Mouse (Mus musculus) c-Kit-positive CD71-negative TER-119-negative erythroid progenitor cells, embryonic 14.5 days (primary cell): Measurements from ENCODE around the gene Ankrd12.

Source experiments
- DNase-seq: peaks from one replicate; pipeline ENCODE4 v3.0.0-alpha.2; 2013; ENCODE audit warnings: low read depth

Gene Ankrd12

DNA sequence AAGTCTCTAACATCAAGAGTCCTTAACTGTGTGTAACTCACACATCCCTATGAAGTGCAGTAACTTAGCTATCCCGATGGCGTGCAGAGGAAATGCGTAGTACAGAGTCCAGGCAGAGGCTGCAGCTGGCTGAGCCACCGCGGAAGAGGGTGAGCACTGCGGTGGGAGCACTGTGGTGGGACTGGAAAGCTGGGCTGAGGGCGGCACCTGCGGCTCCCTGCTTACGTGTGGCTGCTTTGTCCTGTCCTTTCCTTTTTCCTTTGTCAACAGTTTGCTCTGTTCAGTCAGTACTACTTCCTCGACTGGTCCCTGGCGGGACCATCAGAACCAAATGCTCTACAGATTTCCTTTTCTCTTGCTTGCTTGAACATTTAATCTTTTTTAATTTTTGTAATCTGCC is 109.1 kb downstream of the Ankrd12 start:
- DNase-seq, result no peak

- DNase-seq, result no peak
Measured at GRCm38 (mm10) chr17:65962263-65962662, 114.6 kb downstream of the Ankrd12 start.

GRCm38 (mm10) chr17:65961606-65962136 is 115.2 kb downstream of the Ankrd12 start:
- DNase-seq, result peak; percentile 26

DNA sequence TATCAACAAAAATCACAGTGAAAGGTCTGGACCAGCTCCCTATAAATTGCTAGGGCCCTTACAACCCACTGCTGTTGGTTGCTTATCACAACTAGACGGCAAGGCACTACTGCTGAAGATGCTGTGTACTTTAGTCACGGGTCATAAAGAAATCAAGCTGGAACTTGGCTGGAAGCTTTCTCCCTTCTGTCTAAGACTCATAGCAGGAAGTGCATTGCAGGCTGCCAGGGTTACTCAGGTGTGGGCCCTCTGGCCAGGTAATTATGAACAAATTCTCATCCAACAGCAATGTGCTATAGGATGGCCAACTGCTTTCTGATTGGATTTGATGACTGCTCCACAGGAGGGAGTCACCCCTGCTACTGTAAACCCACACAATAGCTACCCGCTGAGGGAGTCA is 117.9 kb downstream of the Ankrd12 start:
- no peak for DNase-seq

DNA sequence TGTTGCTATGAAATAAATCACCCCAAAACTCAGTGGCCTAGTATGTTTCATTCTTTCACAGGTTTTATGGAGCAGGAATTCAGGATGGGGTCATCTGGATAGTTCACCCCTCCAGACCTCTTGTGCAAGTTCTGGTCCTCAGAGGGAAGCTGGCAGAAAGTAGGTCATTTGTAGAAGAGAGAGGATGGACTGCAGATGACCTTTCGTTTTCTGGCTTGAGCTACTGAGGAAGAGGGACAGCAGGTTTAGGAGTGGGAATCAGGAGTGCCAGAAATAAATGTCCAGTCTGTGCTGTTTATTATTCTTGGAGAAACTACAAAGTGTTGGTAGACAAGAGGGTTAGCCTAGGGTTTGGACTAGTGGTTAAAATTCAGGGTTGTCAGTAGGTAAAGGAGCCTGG is 118.5 kb downstream of the Ankrd12 start:
- DNase-seq, result no peak

DNA sequence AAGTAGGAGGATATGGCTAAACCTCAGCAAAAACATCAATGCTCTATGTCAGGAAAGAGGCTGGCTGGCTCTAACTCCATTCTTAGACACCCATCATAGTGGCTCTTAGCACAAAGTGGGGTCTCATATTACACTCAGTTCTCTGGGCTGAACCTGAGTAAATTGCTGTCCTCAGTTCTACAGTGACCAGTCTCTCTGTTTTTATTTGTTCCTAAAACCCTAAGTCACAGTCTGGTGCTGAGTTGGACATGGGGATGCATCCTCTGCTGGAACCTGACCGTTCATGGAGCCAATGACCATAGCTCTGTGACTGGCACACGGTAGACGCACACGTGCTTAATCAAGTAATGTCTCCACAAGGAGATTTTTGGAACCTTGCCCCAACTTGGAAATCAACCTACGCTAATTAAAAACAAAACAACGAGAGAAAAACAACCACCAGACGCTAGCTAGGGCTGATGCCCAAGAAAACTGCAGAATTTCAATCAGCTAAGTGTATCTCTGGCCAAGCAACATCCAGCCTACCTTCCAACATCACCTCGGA is 119.0 kb downstream of the Ankrd12 start:
- no peak for DNase-seq

- DNase-seq, result no peak
Measured at GRCm38 (mm10) chr17:65956993-65957781, 119.7 kb downstream of the Ankrd12 start.

DNA sequence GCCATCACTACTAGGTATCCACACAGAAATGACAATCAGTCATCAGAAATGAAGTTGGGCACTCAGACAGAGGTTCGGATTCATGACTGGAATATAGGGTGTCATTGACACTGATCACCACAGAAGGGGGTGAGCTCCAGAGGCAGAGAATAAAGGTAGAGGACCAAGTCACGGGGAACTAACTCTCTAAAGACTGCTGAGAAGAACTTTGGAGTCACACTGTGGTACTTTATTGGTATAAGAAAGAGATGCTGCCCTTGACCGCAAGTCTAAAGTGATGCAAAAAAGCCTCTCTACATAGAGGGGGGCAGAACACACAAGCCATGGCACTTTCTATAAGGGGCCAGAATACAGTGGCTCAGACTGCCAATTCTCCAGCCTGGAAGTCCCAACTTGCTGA is 120.7 kb downstream of the Ankrd12 start:
- no peak for DNase-seq

DNA sequence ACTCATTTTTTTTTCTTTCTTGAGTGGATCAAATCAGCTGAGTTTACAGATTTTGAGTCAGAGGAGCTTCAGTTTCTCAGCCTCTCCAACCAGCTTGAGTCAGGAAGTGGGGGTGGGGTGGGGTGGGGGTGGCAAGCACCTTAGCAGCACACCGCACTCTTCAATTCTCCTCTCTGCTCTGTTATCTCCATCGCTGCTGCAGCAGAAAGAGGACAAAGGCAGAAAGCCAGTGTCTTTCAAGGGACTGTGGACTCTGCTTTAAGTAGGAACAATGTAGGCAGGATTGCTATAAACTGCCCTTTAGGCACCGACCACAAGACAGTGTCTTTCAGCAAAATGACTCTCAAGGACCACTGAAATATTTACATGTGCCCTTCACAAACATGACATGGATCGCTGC is 122.9 kb downstream of the Ankrd12 start:
- DNase-seq, result no peak

- peak; percentile 52 for DNase-seq
Measured at GRCm38 (mm10) chr17:65952083-65952482, 124.8 kb downstream of the Ankrd12 start.

DNA sequence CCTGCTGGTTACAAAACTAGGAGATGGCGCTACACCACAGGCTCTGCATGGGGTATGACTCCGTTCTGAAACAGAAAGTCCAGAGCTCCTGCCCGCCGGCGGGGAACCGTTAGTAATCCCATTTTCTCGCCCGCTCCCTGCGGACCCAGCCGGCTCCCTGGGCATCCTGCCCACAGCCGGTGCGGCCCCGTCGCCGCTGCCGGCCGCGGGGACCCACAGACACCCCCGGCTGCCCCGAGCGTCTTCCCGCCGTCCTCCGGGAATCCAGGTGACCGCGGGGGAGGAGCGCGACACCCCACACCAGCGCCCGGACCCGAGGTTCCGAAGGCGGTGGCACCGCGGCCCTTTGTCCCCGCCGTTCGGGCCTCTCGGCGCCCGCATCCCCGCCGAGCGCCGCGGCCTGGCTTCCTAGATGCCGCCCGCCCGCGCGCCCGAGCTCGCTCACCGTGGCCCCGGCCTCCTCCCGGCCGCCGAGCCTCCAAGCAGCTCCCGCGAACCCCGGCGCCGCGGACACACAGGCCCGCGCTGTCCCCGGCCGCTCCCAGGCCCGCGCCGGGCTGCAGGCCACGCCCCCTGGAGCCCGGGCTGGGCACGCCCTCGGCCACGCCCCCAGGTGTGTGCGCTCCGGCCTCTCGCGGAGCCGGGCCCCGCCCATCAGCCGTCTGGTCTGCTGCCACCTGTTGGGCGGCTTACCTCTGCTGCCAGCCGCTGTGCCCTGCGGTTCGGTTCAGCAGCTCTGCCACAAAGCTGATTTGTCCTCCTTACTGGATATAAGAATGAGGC is 126.1 kb downstream of the Ankrd12 start, which contains the start of gene Twsg1:
Twsg1 (minus strand) TSS at position 605 of the 783 bp plus-strand sequence.
- peak; percentile 81 for DNase-seq

GRCm38 (mm10) chr17:65950183-65950582 is 126.7 kb downstream of the Ankrd12 start:
- DNase-seq, result no peak

DNA sequence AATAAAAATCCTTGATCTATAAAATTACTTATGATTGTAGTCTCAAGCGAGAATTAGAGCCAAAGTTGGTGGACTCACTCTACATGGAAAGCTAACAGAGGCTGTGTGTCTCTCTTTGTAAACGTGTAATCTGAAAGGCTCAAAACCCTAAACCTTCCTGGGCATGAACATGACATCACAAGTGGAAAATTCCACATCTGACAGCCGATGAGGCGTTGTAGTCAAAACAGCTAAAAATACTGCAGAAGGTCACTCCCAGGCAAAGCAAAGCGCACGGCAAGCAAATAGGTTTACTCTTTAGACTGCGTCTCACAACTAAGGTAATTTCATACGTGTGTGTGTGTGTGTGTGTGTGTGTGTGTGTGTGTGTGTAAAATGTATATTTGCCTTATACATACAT is 129.6 kb downstream of the Ankrd12 start:
- DNase-seq, result no peak

GRCm38 (mm10) chr17:65945420-65945819 is 131.5 kb downstream of the Ankrd12 start:
- no peak for DNase-seq

DNA sequence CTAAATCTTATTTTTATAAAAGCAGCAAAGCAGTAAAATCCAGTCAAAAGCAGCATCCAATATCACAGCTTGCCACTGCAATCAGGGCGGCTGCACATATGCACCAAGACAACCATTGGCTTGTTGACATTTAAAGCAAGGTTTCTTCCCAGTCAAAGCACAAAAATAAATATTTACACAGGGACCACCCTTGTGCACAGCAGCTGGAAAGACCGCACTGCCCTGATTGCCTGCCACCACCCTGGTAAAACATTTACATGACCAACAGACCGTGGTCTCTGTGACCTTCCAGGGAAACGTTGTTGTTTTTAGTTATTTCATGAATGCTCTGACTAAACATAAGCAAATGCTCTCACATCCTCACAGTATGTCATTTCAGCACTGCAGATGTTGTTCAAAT is 134.5 kb downstream of the Ankrd12 start:
- DNase-seq, result no peak

- no peak for DNase-seq
Measured at GRCm38 (mm10) chr17:65941275-65941674, 135.6 kb downstream of the Ankrd12 start.

GRCm38 (mm10) chr17:65940221-65940620 is 136.7 kb downstream of the Ankrd12 start:
- DNase-seq, result no peak

DNA sequence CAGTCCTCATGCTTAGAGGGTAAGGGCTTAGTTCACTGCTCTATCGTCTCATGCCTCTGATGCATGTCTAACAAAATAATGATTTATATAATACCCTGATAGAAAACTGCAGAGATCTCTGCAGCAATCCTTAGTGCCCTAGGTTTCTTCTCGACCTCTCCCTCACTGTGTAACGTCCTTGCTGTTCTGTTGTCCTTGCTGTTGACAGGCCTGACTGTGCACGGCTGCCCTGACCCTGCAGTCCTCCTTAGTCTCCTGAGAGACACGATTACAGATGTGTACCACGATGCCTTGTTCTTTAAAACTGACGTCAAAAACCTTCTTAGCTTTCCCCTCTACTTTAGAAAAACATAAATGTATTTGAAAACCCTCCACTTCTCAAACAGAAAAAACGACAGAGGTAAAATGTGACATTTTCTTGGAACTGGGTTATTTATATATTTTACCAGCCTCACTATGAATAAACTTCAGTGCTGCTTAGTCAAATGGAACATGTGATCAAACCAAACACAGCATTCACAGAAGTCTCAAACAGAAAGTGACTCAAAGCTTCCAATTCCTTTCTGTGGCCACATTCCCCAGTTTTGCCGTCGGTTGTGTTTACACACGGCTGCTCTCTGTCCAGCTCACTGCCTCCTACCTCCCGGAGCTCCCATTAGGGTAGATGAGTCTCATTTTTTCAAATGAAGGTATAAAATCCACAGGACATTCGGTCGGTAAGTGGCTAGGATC is 137.3 kb downstream of the Ankrd12 start:
- no peak for DNase-seq

DNA sequence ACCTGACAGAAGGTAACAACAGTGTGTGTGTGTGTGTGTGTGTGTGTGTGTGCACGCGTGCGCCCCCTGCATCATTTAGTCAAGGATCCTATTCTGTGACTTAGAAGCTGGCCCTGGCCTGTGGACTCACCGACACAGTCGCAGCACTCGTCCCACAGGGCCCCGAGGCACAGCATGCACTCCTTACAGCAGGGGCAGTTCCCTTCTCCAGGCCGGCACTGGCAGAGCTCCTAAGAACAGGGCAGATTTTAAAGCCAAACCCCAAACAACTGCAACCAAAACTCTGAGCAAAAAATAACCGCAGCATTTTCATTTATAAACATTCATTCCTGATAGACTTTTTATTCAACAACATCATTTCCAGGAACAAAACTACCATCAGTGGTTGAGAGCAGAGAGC is 139.2 kb downstream of the Ankrd12 start:
- no peak for DNase-seq

GRCm38 (mm10) chr17:65933741-65934140 is 143.1 kb downstream of the Ankrd12 start:
- no peak for DNase-seq

DNA sequence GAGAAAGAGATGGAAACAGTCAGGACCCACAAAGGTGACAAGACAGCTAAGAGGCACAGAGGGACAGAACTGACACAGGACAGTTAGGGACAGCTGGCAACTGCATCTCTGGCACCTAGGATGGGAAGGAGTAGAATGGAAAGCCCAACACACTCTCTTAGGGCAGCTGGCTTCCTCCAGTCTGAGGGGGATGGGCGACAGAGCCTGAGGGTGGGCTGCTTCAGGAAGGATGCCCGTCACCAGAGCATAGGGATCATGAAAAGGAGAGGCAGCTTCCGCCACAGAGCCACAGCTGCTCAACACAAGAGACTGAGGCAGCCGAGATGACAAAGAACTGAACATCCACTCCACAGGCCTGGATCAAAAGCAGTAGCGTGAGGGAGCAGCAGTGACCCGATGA is 145.4 kb downstream of the Ankrd12 start:
- DNase-seq, result no peak

DNA sequence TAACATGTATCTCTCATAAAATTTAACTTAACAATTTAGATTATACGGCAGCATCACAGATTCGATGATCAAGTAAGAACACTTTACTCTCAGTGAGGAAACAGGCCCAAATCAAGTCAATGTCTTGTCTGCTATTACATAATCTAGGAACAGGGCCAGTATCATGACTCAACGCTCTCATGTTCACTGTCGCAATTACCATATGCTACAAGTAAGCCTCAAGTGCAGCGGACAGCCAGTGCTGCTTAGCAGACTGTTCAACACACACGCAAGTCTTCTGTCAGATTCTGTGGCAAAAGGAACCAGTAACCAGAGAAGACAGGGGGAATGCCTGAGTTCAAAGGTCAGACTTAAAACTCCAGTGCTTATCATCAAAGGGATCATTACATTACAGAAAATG is 145.9 kb downstream of the Ankrd12 start:
- no peak for DNase-seq
